Mouse (Mus musculus) olfactory bulb, adult 2 months (tissue): ENCODE data around the gene Ltb.

Source experiments
- CTCF ChIP-seq: fragments of 200-500 bp; IDR thresholded peaks from 2 replicates; pipeline ENCODE4 v1.5.1; 2012; ENCODE audit warnings: low read depth, mild to moderate bottlenecking, low read length, moderate library complexity; ENCODE audit not compliant: insufficient read depth
- POLR2A ChIP-seq: fragments of 200-500 bp; IDR thresholded peaks from 2 replicates; pipeline ENCODE4 v1.6.1; 2012; ENCODE audit warnings: mild to moderate bottlenecking, low read depth, low read length, moderate library complexity; ENCODE audit not compliant: insufficient read depth

DNA sequence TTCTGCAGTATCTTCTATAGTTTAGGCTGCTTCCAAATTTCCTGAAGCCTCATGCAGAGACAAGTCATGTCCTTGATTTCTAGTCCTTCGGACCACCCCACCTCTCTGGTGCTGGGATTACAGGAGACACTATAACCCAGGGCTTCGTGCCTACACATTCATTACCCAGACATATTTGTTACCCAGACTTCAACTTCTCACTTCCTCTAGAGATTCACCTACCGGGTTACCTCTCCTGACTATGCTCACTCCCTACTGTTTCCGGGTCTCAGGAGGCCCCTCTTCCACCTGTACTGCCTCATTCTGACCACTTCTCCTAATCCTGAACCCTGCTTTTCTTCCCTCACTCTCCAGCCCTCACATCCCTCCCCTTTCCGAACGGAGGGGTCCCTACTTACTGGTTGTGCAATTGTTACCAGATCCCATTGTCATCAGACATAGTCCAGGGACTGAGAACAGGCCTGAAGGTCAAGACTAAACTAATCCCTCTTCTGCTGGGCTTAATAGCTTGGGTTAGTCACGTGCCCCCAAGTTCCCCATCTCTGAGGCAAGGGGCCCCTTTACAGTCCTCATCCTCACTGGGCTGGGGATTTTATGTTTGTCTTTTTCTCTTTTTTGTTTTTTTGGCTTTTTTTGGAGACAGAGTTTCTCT, 6.2 kb upstream of the Ltb start, which contains the start of gene Lst1:
- TF ChIP-seq CTCF (no peak), POLR2A (no peak)
